Mouse (Mus musculus) hindbrain, embryonic 10.5 days (tissue): ENCODE results near the gene Tmem125. TPM values are rescaled to one million over a fixed set of nuclear protein-coding genes. Genes with fewer than 3 reads are reported as not detected.
A peak's percentile ranks its signal among the peaks of the same experiment; 100 is the strongest.
"Not testable (repeated sequence)": the region's sequence is repeated elsewhere in the genome, so short reads cannot be mapped to it uniquely, and the experiment has no call there.

Experiments used
- DNase-seq: peaks from one replicate; pipeline ENCODE4 v3.0.0-alpha.2; 2017; ENCODE audit warnings: low spot score
- H3K27ac ChIP-seq: fragments of 300-500 bp; sonication (generic); 2 replicates; pipeline ENCODE4 v1.5.1; 2016; ENCODE audit warnings: mild to moderate bottlenecking, moderate library complexity
- H3K27me3 ChIP-seq: fragments of 300-500 bp; sonication (generic); 2 replicates; pipeline ENCODE4 v1.6.1; 2016; ENCODE audit warnings: mild to moderate bottlenecking; ENCODE audit not compliant: poor library complexity, insufficient read depth, severe bottlenecking
- H3K36me3 ChIP-seq: fragments of 300-500 bp; sonication (generic); 2 replicates; pipeline ENCODE4 v1.6.1; 2016; ENCODE audit warnings: mild to moderate bottlenecking, moderate library complexity
- H3K4me1 ChIP-seq: fragments of 300-500 bp; sonication (generic); replicated peaks from 2 replicates; pipeline ENCODE4 v1.6.1; 2016; ENCODE audit warnings: mild to moderate bottlenecking
- H3K4me3 ChIP-seq: fragments of 300-500 bp; sonication (generic); 2 replicates; pipeline ENCODE4 v1.5.1; 2016; ENCODE audit warnings: mild to moderate bottlenecking, moderate library complexity
- H3K9me3 ChIP-seq: fragments of 300-500 bp; sonication (generic); 2 replicates; pipeline ENCODE4 v1.6.1; 2016; ENCODE audit warnings: mild to moderate bottlenecking, moderate library complexity
- WGBS: fragments of 180-500 bp; shearing (Covaris S2); methylation state at CpG from one replicate; pipeline ENCODE4 v1.1.7; 2016; 5-methylcytosine and 5-hydroxymethylcytosine counted together
- polyA plus RNA-seq: library from polyadenylated mRNA; unstranded; fragments of >200 nt; fragmentation: Nextera tagmentation; extraction: Ambion mirVana; gene quantifications from 2 replicates; pipeline ENCODE4 v1.2.1, GENCODE M21; 2016

Gene Tmem125
- polyA plus RNA-seq, 1 experiment from 2014 or later = 0.71 TPM

DNA sequence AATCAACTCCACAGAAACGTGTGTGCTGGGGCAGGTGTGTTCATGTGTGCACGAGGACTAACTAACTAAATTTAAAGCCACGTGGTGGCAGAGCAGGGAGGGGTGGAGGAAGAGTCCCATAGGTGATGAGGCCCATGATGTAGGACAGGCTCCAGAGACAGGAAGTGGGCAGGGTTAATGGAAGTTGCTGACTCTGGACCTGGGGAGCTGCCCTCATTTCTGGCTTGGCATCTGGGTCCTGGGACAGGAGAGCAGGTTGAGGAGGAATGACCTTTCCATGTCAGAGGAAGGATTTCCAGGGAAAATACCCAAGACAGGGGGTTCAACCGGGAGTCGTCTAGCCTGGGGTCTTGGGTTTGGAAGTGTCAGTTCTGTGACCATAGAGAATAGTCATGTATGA is 11.2 kb downstream of the Tmem125 start:
- H3K27ac ChIP-seq = no peak overlapping the region
- no peaks in the 10 kb centered on the region for H3K9me3 ChIP-seq
- no peak for DNase-seq
- WGBS = 80% methylated on average over 5 of the region's 5 CpGs
- no peaks in the 10 kb centered on the region for H3K27me3 ChIP-seq
- H3K36me3 ChIP-seq = no peaks in the 10 kb centered on the region
- no peak overlapping the region for H3K4me3 ChIP-seq
- H3K4me1 ChIP-seq = peaks cover 21% of the 10 kb centered on the region

DNA sequence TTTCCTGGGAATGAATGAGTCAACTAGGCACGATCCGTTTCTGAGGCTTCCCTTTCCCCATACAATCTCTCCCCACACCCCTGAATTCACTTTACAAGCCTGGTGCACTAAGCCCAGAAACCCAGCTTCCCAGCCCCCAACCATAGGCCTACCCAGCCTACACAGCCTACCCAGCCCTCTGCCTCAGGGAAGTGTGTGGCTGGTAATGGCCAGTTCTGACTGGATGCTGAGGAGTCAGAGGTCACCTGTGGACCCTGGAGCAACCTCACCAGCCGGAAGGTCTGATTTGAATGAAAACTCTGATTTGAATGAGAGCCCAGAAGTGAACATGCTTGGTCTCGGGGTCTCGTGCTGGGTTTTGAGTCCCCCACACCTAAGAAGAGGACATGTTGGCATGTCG is 16.1 kb downstream of the Tmem125 start:
- H3K27me3 ChIP-seq = 0 out of 2 replicates have a peak, but pooled peaks cover 4% of the 10 kb centered on the region
- H3K4me3 ChIP-seq = no peak overlapping the region
- DNase-seq = no peak
- H3K27ac ChIP-seq = no peak overlapping the region
- WGBS = 86% methylated on average over 6 of the region's 6 CpGs
- H3K9me3 ChIP-seq = no peaks in the 10 kb centered on the region
- H3K4me1 ChIP-seq = peaks cover 30% of the 10 kb centered on the region
- no peaks in the 10 kb centered on the region for H3K36me3 ChIP-seq

DNA sequence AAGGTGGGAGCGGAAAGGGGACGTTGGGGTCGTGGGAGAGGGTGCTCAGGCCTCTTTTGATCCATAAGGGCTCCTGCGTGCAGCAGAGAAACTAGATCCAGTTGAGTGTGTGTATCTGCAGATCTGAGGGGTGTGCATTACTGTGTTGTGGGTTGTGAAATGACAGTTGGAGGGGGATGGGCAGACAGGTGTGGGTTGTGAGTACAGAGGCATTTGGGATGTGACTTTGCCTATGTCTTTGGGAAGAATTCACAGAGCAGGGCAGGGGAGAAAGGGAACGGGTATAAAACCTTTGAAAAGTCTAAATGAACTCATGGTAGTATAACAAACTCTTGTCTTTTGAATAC is 16.5 kb downstream of the Tmem125 start:
- Histone ChIP-seq H3K9me3 (no peaks in the 10 kb centered on the region), H3K4me1 (peaks cover 28% of the 10 kb centered on the region), H3K36me3 (no peaks in the 10 kb centered on the region), H3K27ac (no peak overlapping the region), H3K4me3 (peak overlapping the region; percentile 16; the same call in 1 of the 2 replicates), H3K27me3 (0 out of 2 replicates have a peak, but pooled peaks cover 4% of the 10 kb centered on the region)
- no peak for DNase-seq
- 44% methylated on average over 5 of the region's 5 CpGs for WGBS

DNA sequence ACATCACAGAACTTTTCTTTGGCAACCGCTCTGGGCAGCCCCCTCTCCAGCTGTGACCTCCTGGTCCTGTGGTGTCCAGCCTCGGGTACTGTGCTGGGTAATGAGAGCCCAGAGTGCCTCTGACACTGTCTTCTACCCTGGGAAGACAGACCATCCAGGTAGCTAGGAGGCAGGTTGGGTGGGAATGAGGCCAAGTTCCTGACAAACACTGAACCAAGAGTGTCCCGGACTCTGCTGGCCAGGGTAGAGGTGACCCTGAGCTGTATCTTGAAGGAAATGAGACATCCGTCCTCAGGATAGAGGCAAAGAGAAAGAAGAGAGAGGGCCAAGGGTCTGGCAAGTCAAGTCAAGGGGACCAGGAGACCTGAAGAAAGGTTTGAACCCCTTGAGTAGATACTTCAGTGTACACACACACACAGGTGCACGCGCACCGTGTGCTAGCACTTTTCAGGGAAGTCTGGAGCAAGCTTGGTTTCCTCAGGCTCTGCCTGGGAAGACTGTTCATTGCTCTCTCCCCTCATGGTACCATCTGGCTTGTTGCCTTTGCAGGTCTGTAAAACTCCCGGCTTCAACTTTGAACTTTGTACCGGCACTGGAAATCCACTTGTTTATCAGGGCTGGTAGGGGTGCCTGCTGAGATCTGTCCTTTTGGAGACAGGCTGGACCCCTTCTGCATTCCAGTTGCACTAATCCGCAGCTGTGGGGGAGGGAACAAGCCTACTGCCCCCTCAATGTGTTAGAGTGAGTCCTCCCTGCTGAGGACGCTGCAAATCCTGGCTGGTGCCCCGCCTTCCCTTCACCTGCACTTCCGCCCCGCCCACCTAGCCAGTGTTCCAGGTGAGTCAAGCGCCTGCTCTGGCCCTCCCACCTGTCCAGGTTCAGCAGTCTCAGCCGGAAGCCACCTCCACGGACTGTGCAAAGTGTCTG is 17.2 kb downstream of the Tmem125 start, which contains the start of gene 2610528J11Rik:
Gene 2610528J11Rik (plus strand): TSS at position 592 of the 927 bp plus-strand sequence.
- Histone ChIP-seq H3K36me3 (no peaks in the 10 kb centered on the region), H3K9me3 (no peaks in the 10 kb centered on the region), H3K27me3 (0 out of 2 replicates have a peak, but pooled peaks cover 4% of the 10 kb centered on the region), H3K27ac (no peak within 1 kb of the TSS), H3K4me3 (peak within 1 kb of the TSS; percentile 16; the same call in 1 of the 2 replicates), H3K4me1 (peaks cover 22% of the 10 kb centered on the region)
- 39% methylated on average over 17 of the region's 17 CpGs for WGBS
- DNase-seq = no peak

DNA sequence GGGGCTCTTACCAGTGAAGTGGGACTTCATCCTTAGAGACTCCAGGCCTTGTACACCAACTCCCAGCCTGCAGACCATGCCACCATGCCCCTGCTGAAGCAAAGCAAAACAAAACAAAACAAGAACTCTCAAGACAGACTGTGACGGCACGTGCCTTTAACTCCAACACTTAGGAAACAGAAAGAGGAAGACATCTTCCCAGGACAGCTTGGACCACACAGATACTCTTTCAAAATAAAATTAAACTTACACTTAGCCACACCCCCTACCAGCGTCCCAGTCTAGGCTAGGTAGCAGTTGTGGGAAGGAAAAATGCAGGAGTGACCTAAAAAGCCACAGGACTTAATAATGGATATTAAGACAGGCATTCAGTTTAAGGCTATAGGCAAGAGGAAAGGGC is 18.1 kb downstream of the Tmem125 start:
- no peaks in the 10 kb centered on the region for H3K36me3 ChIP-seq
- H3K27me3 ChIP-seq = 0 out of 2 replicates have a peak, but pooled peaks cover 4% of the 10 kb centered on the region
- H3K4me1 ChIP-seq = peaks cover 14% of the 10 kb centered on the region
- WGBS = 70% methylated on average over 3 of the region's 3 CpGs
- DNase-seq = no peak
- H3K4me3 ChIP-seq = no peak overlapping the region
- no peaks in the 10 kb centered on the region for H3K9me3 ChIP-seq
- H3K27ac ChIP-seq = no peak overlapping the region

DNA sequence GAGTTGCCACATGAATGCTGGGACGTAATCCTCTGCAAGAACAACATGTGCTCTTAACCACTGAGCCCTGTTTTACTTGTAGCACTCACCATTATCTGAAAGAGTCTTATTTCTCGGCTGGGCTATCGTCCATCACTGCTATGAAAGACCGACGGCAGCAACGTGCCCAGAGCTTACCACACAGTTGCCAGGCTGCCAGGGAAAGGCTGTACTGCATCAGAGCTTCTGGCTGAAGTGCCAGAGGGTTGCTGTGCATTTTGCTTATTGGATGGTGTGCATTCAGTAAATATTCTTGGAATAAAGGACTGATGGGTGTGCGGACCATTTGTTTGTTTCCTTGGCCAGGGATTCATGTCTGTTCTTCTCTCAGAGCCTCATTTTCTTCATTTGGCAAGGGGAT is 19.9 kb downstream of the Tmem125 start:
- DNase-seq = no peak
- H3K27me3 ChIP-seq = 0 out of 2 replicates have a peak, but pooled peaks cover 4% of the 10 kb centered on the region
- no peak overlapping the region for H3K27ac ChIP-seq
- H3K36me3 ChIP-seq = no peaks in the 10 kb centered on the region
- WGBS = 82% methylated on average over 7 of the region's 7 CpGs
- no peaks in the 10 kb centered on the region for H3K9me3 ChIP-seq
- no peak overlapping the region for H3K4me3 ChIP-seq
- peaks cover 14% of the 10 kb centered on the region for H3K4me1 ChIP-seq

DNA sequence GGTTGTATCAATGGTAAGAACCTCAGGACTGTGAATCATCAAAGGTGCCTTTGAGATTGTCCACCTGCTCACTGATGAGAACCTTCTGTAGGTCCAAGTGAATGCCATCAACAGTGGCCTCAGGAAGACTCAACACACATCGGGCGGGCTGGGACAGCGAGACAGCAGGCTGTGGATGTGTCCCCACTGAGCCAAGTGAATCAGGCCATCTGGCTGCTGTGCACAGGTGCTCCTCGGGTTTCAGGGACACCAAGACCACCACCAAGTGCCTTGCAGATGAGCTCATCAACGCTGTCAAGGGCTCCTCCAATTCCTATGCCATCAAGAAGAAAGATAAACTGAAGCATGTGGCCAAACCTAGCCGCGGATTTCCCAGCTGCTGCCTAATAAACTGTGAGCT is 21.6 kb downstream of the Tmem125 start:
- H3K27ac ChIP-seq = no peak overlapping the region
- H3K27me3 ChIP-seq = peaks cover 10% of the 10 kb centered on the region; the same call in 1 of the 2 replicates
- no peak overlapping the region for H3K4me3 ChIP-seq
- no peak for DNase-seq
- peaks cover 23% of the 10 kb centered on the region for H3K4me1 ChIP-seq
- 87% methylated on average over 7 of the region's 7 CpGs for WGBS
- no peaks in the 10 kb centered on the region for H3K36me3 ChIP-seq
- H3K9me3 ChIP-seq = no peaks in the 10 kb centered on the region

DNA sequence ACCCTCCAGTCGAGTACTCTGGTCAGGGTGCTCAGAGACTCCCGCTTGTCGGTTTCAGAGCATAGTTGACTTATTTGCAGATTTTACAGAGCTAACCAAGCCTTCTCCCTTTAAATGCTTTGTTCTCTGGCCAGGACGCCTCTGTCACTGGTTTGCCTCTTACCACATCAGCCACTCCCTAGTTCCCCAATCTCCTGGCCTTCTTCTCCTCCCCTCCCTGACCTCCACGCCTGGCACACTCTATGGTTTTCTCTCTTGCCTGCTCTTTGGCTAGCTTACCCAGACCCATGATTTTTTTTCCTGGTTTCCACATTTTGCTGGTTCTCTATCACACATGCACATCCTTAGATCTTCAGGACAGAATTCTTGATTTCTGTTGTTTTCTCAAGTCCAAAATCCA is 25.6 kb downstream of the Tmem125 start:
- H3K4me1 ChIP-seq = peaks cover 29% of the 10 kb centered on the region
- H3K36me3 ChIP-seq = no peaks in the 10 kb centered on the region
- H3K4me3 ChIP-seq = no peak overlapping the region
- no peaks in the 10 kb centered on the region for H3K9me3 ChIP-seq
- H3K27ac ChIP-seq = peak overlapping the region; percentile 37; the same call in 1 of the 2 replicates
- no peak for DNase-seq
- H3K27me3 ChIP-seq = peaks cover 16% of the 10 kb centered on the region; the same call in 1 of the 2 replicates
- 64% methylated on average over 5 of the region's 5 CpGs for WGBS

DNA sequence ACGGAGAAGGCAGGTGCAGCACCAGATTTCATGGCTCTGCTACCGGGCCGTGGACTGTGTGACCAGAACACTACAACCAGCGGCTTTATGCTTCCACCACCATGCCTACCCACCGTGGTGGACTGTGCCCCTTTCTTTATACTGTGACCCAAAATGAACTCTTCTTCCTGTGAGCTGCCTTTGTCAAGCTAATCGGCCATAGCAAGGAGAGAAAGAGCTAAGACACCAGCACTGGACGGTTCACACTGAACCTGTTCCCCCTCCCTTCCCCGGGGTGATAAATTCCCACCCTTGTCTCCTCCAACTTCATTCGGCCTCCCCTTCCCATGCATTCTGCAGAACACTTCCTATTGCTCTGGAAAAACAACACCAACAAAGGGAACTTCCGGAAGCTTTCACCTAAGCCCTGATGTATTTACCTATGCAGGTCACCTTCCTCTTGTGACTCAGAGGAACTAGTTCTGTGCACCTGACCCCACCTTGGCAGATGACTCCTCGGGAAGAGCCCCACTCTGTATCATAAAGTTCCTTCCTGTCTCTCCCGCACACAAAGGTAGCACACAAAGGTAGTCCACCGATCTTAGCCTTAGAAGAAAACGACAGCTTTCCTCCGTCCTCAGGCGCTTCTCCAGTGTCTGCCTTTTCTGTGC is 26.2 kb downstream of the Tmem125 start:
- H3K36me3 ChIP-seq = no peaks in the 10 kb centered on the region
- no peak overlapping the region for H3K4me3 ChIP-seq
- peak overlapping the region; percentile 37; the same call in 1 of the 2 replicates for H3K27ac ChIP-seq
- WGBS = 31% methylated on average over 16 of the region's 16 CpGs
- peaks cover 30% of the 10 kb centered on the region for H3K4me1 ChIP-seq
- DNase-seq = no peak
- H3K27me3 ChIP-seq = peaks cover 16% of the 10 kb centered on the region; the same call in 1 of the 2 replicates
- no peaks in the 10 kb centered on the region for H3K9me3 ChIP-seq

DNA sequence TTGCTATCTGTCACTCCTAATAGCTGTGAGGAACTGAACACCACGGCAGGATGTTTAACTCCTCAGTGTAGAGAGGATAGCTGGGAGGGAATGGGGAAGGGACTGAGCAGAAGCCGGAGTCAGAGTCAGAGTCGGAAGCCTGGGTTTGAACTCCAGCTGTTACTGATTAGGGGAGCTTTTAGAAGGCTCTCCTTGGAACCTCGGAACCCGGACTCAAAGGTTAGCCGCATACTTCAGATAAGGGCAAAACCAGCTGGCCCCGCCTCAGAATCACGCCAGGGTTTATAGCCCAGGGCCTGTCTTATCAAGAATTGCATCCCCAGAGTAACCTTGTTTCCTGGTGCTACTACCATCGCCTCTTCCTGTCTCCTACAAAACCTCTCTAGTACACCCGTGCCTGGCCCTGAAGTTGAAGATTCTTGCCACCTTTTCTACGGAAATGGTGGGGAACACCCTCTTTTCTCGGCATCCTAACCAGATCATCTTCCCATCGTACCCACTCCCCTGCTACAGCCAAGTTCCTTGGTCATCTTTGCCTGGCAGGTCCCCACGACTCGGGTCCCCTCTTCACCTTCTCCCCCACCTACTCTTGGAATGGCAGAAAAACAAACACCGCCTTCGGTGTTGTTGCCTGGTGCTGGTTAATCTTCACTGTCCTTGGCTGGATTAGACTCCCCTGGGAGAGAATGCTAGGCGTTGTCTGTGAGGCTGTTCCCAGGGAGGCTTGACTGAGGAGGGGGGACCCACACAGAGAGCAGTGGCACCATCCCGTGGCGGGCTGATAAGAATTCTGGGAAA is 26.9 kb downstream of the Tmem125 start:
- peak; percentile 12 for DNase-seq
- WGBS = 25% methylated on average over 20 of the region's 20 CpGs
- H3K4me3 ChIP-seq = no peak overlapping the region

DNA sequence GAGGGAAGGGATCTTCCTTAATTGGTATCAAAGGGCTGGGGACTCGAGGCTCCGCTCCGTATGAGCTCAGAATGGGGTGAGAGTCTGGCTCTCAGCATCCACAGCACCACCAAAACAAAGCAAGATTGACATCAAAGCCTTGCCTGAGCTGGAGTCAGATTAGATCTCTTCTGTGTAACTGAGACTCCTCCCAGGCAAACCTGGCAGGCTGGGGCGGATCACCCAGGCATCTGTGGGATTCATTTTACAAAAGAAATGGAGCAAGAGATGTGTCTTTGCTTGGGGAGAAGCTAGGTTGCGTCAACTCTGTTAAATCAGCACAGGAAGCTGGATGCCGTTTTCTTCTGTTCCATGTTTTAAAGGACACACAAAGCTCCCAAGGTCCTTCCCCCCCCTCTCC is 34.8 kb downstream of the Tmem125 start:
- Histone ChIP-seq H3K27ac (no peak overlapping the region; the same call in 1 of the 2 replicates), H3K9me3 (no peaks in the 10 kb centered on the region), H3K36me3 (no peaks in the 10 kb centered on the region), H3K4me1 (peaks cover 13% of the 10 kb centered on the region), H3K4me3 (no peak overlapping the region), H3K27me3 (no peaks in the 10 kb centered on the region)
- 8% methylated on average over 6 of the region's 6 CpGs for WGBS
- peak; percentile 28 for DNase-seq

More for the DNA sequence above, 26.9 kb downstream of the Tmem125 start:
- Histone ChIP-seq H3K4me1 (peaks cover 30% of the 10 kb centered on the region), H3K27ac (peak overlapping the region; percentile 37), H3K36me3 (no peaks in the 10 kb centered on the region), H3K9me3 (no peaks in the 10 kb centered on the region), H3K27me3 (peaks cover 16% of the 10 kb centered on the region; the same call in 1 of the 2 replicates)

DNA sequence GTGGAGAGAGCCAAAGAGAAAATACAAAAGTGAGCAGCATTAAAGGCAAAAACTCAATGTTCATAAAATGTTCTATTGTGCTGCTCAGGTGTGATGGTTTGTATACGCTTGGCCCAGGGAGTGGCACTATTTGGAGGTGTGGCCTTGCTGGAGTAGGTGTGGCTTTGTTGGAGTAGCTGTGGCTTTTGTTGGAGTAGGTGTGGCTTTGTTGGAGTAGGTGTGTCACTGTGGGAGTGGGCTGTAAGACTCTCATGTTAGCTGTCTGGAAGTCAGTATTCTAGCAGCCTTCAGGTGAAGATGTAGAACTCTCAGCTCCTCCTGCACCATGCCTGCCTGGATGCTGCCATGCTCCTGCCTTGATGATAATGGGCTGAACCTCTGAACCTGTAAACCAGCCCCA is 36.7 kb downstream of the Tmem125 start:
- H3K36me3 ChIP-seq, H3K27ac ChIP-seq, H3K9me3 ChIP-seq, H3K4me1 ChIP-seq, H3K27me3 ChIP-seq, DNase-seq, H3K4me3 ChIP-seq: not testable (repeated sequence)
- WGBS = 90% methylated on average over 1 of the region's 1 CpGs
